In the genomic region with DNA sequence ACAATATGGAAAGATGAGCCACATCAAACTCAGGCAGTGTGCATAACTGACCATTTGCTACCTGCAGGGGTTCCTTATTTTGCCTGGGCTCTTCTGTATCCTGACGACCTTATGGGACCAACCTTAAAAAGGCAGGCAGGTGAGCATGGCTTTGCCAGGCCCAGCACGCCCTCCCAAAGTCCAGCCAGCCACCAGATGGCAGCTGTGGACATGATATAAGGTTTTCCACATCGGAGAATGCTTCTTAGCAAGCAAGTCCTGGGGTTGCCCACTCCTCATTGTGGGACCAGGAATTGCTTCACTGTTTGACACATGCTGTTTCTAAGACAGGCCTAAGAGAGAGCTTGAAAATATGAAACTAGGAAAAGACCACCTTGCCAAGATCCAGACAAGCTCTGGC, we compare ENCODE assay signal across 9 mouse cellular contexts. TPM values are rescaled to one million over a fixed set of nuclear protein-coding genes. Genes with fewer than 3 reads are reported as not detected.
DNase-seq lines count a peak whose midpoint lies in the region; ATAC-seq and TF ChIP-seq lines count a peak whose summit lies in the region.
"Had no signal": no experiment of that assay in that cellular context is flagged by ENCODE, and none has a peak within 500 bp of the region (broad histone marks: within the 10 kb centered on the region; RNA-seq: fewer than 3 reads in every experiment).

No protein-coding gene starts in this region.

- peak; percentile 63 to 68 for DNase-seq in cerebellum, adult 18-20 months
- DNase-seq in liver, adult 2 months (ENCODE audit: extremely low read depth, low read depth, low spot score), result peak; percentile 21
- DNase-seq in liver, embryonic 11.5 days (ENCODE audit: low spot score), result no peak
- peak; percentile 55 to 62 for DNase-seq in cerebellum, adult 2 months
- no peak for DNase-seq in liver, postnatal 0 days
- no peak for DNase-seq in frontal cortex, postnatal 14 days (ENCODE audit: low spot score in 2 of 2)
- no peak for DNase-seq in layer of hippocampus, adult 18-20 months (ENCODE audit: low spot score in 2 of 2)

- WGBS in liver, adult 2 months, result 41% methylated on average over 3 of the region's 3 CpGs
- WGBS in liver, embryonic 11.5 days, result 29% methylated on average over 3 of the region's 3 CpGs
- 12% methylated on average over 3 of the region's 3 CpGs for WGBS in cerebellum, adult 2 months
- WGBS in liver, postnatal 0 days (ENCODE audit: insufficient replicate concordance), result 24% methylated on average over 3 of the region's 3 CpGs

- no peak for TF ChIP-seq POLR2A in liver, adult 2 months (IDR thresholded peaks at IDR 0.05; ENCODE audit: extremely low read depth, insufficient read depth, low read length)
- no peak for TF ChIP-seq POLR2A in cerebellum, adult 2 months (IDR thresholded peaks at IDR 0.05; ENCODE audit: borderline replicate concordance, insufficient read depth, low read length)

- no peak for TF ChIP-seq EP300 in liver, postnatal 0 days (IDR thresholded peaks at IDR 0.05; ENCODE audit: low read depth)

- H3K27me3 ChIP-seq in liver, adult 2 months (ENCODE audit: control insufficient read depth, insufficient read depth, low read length), result no peaks in the 10 kb centered on the region
- H3K27me3 ChIP-seq in liver, embryonic 11.5 days (replicated peaks; ENCODE audit: control insufficient read depth, insufficient read depth, low read length), result no peaks in the 10 kb centered on the region
- H3K27me3 ChIP-seq in cerebellum, adult 2 months (ENCODE audit: control insufficient read depth, insufficient read depth, low read length), result no peaks in the 10 kb centered on the region
- no peaks in the 10 kb centered on the region for H3K27me3 ChIP-seq in liver, postnatal 0 days (ENCODE audit: insufficient read depth, low read length)
- H3K27me3 ChIP-seq: embryonic facial prominence, embryonic 15.5 days had no signal

- no peak overlapping the region for H3K4me2 ChIP-seq in liver, embryonic 11.5 days
- H3K4me2 ChIP-seq in liver, postnatal 0 days (ENCODE audit: low read depth, low read length), result no peak overlapping the region
- H3K4me2 ChIP-seq: embryonic facial prominence, embryonic 15.5 days had no signal

- H3K9ac ChIP-seq in liver, adult 2 months (ENCODE audit: low read depth, low read length), result no peak overlapping the region
- H3K9ac ChIP-seq in liver, embryonic 11.5 days (ENCODE audit: low read depth, low read length), result no peak overlapping the region
- H3K9ac ChIP-seq in liver, postnatal 0 days (replicated peaks), result no peak overlapping the region
- H3K9ac ChIP-seq: embryonic facial prominence, embryonic 15.5 days had no signal

- H3K4me3 ChIP-seq in liver, adult 2 months (ENCODE audit: insufficient read depth, low read depth, low read length), result no peak overlapping the region
- H3K4me3 ChIP-seq in liver, embryonic 11.5 days (ENCODE audit: low read depth, low read length), result no peak overlapping the region
- no peak overlapping the region for H3K4me3 ChIP-seq in cerebellum, adult 2 months (replicated peaks; ENCODE audit: insufficient read depth, low read depth, low read length)
- H3K4me3 ChIP-seq in liver, postnatal 0 days (ENCODE audit: low read depth, low read length), result no peak overlapping the region
- H3K4me3 ChIP-seq: embryonic facial prominence, embryonic 15.5 days had no signal

- ATAC-seq in cerebellum, adult (ENCODE audit: insufficient number of reproducible peaks, low FRiP score, low TSS enrichment), result no peak
- no peak for ATAC-seq in liver, embryonic 11.5 days (replicated peaks; ENCODE audit: low FRiP score)
- ATAC-seq in liver, postnatal 0 days, result no peak

- peaks cover 2% of the 10 kb centered on the region; the same call in 1 of the 2 replicates for H3K4me1 ChIP-seq in liver, adult 2 months (ENCODE audit: control insufficient read depth, insufficient read depth, low read length)
- H3K4me1 ChIP-seq in liver, embryonic 11.5 days (replicated peaks; ENCODE audit: control insufficient read depth, insufficient read depth, low read length), result no peaks in the 10 kb centered on the region
- H3K4me1 ChIP-seq in cerebellum, adult 2 months (ENCODE audit: control insufficient read depth, insufficient read depth, low read length), result peaks cover 23% of the 10 kb centered on the region
- no peaks in the 10 kb centered on the region for H3K4me1 ChIP-seq in liver, postnatal 0 days (ENCODE audit: insufficient read depth)
- H3K4me1 ChIP-seq: embryonic facial prominence, embryonic 15.5 days had no signal

- peak; percentile 54 for TF ChIP-seq CTCF in liver, adult 2 months (IDR thresholded peaks at IDR 0.05; ENCODE audit: low read depth, low read length)
- peak; percentile 66 for TF ChIP-seq CTCF in cerebellum, adult 2 months (IDR thresholded peaks at IDR 0.05; ENCODE audit: borderline replicate concordance, insufficient read depth, low read depth, low read length)
- peak; percentile 46 for TF ChIP-seq CTCF in liver, postnatal 0 days (IDR thresholded peaks at IDR 0.05; ENCODE audit: low read depth)

- H3K79me2 ChIP-seq in liver, adult 2 months (ENCODE audit: control insufficient read depth, insufficient read depth, low read length), result no peaks in the 10 kb centered on the region

- H3K27ac ChIP-seq in liver, adult 2 months (replicated peaks; ENCODE audit: insufficient read depth, low read depth, low read length), result no peak overlapping the region
- no peak overlapping the region for H3K27ac ChIP-seq in liver, embryonic 11.5 days (ENCODE audit: low read depth, low read length)
- H3K27ac ChIP-seq in cerebellum, adult 2 months (ENCODE audit: insufficient read depth, low read length), result no peak overlapping the region
- H3K27ac ChIP-seq in liver, postnatal 0 days (ENCODE audit: low read depth), result no peak overlapping the region
- H3K27ac ChIP-seq: embryonic facial prominence, embryonic 15.5 days had no signal

- H3K9me3 ChIP-seq in liver, embryonic 11.5 days (ENCODE audit: control insufficient read depth, low read length), result no peaks in the 10 kb centered on the region
- no peaks in the 10 kb centered on the region for H3K9me3 ChIP-seq in liver, postnatal 0 days (ENCODE audit: low read length)
- H3K9me3 ChIP-seq: embryonic facial prominence, embryonic 15.5 days had no signal

- H3K36me3 ChIP-seq in liver, adult 2 months (ENCODE audit: control insufficient read depth, insufficient read depth, low read length), result no peaks in the 10 kb centered on the region
- H3K36me3 ChIP-seq in liver, embryonic 11.5 days (ENCODE audit: control insufficient read depth, insufficient read depth, low read length), result no peaks in the 10 kb centered on the region
- H3K36me3 ChIP-seq in liver, postnatal 0 days (replicated peaks; ENCODE audit: insufficient read depth, low read length), result no peaks in the 10 kb centered on the region
- H3K36me3 ChIP-seq: embryonic facial prominence, embryonic 15.5 days had no signal

RNA-seq across cellular contexts. Expression of a gene that starts 55.5 kb away (rescaled TPM):
- 1.1 and 1.4 TPM in 2 replicates for total RNA-seq in liver, adult 2 months (2014; rRNA removed)
- polyA plus RNA-seq in liver, adult 2 months (2012; rRNA removed), result 0.70 and 0.72 TPM in 2 replicates
- 0.32 and 0.38 TPM in 2 replicates for polyA plus RNA-seq in liver, embryonic 11.5 days (2014; fragmentation: Nextera tagmentation; extraction: Ambion mirVana)
- polyA plus RNA-seq in cerebellum, adult 2 months (2012; rRNA removed), result 71.3 and 81.7 TPM in 2 replicates
- polyA plus RNA-seq in liver, postnatal 0 days (2015; fragmentation: Nextera tagmentation; extraction: Ambion mirVana), result 0.07 TPM in 1 of 2 replicates, not detected in the other
- 10 to 100 TPM; 72.7 to 75.4 TPM for total RNA-seq in layer of hippocampus, adult 18-20 months (2021)

Comparison
In these comparisons a context has a peak if more than half of its experiments do, and no peak if none do; other contexts are left out.
1. DNase-seq: peak in cerebellum, adult 18-20 months (2 of 2), liver, adult 2 months (single experiment) and cerebellum, adult 2 months (2 of 2); none in liver, embryonic 11.5 days (single experiment), liver, postnatal 0 days (single experiment), frontal cortex, postnatal 14 days (0 of 2) and layer of hippocampus, adult 18-20 months (0 of 2).
2. RNA of a gene that starts 55.5 kb away (polyA plus RNA-seq): 71.3 to 81.7 TPM in cerebellum, adult 2 months; 0.70 to 0.72 TPM in liver, adult 2 months, 0.32 to 0.38 TPM in liver, embryonic 11.5 days and 0.07 TPM in liver, postnatal 0 days; every median in the first group is over 10 times any median in the second.
3. Peak in every context shown above with its lines, with median percentiles within 50 percentile points of each other: CTCF ChIP-seq.